Mouse (Mus musculus) kidney, adult 2 months (tissue): ENCODE data around the gene Ccna2. TPM values are rescaled to one million over a fixed set of nuclear protein-coding genes. Genes with fewer than 3 reads are reported as not detected.

Experiments
- DNase-seq: peaks from one replicate; pipeline ENCODE4 v3.0.0; 2021
- H3K27ac ChIP-seq: fragments of 200-500 bp; 2 replicates; pipeline ENCODE4 v1.5.1; 2012; ENCODE audit warnings: low read depth, low read length, control low read depth, inconsistent platforms; ENCODE audit not compliant: insufficient read depth
- H3K27me3 ChIP-seq: fragments of 200-500 bp; replicated peaks from 2 replicates; pipeline ENCODE4 v1.6.1; 2012; ENCODE audit warnings: mild to moderate bottlenecking, moderate library complexity, low read length, inconsistent platforms; ENCODE audit not compliant: control insufficient read depth, insufficient read depth
- H3K36me3 ChIP-seq: fragments of 200-500 bp; 2 replicates; pipeline ENCODE4 v1.6.1; 2012; ENCODE audit warnings: mild to moderate bottlenecking, moderate library complexity, low read length, inconsistent platforms; ENCODE audit not compliant: control insufficient read depth, insufficient read depth
- H3K4me1 ChIP-seq: fragments of 200-500 bp; 2 replicates; pipeline ENCODE4 v1.6.1; 2011; ENCODE audit warnings: low read length; ENCODE audit not compliant: control insufficient read depth, insufficient read depth
- H3K4me3 ChIP-seq: fragments of 200-500 bp; 2 replicates; pipeline ENCODE4 v1.5.1; 2011; ENCODE audit warnings: mild to moderate bottlenecking, low read depth, low read length, control low read depth; ENCODE audit not compliant: insufficient read depth
- CTCF ChIP-seq: fragments of 200-500 bp; conservative IDR thresholded peaks from 2 replicates; pipeline ENCODE4 v1.5.1; 2011; ENCODE audit warnings: low read depth, mild to moderate bottlenecking, control low read depth, low read length, moderate library complexity, mixed read lengths; ENCODE audit not compliant: insufficient read depth, insufficient read length
- POLR2A ChIP-seq: fragments of 200-500 bp; IDR thresholded peaks from one replicate; pipeline ENCODE4 v1.6.1; 2011; ENCODE audit warnings: low read depth, low read length, control low read depth
- WGBS: fragments of 180-500 bp; shearing (Covaris S2); methylation state at CpG from one replicate; pipeline ENCODE4 v1.1.7; 2018; 5-methylcytosine and 5-hydroxymethylcytosine counted together
- polyA plus RNA-seq: library from polyadenylated mRNA; depleted of rRNA; stranded (reverse); fragments of >200 nt; gene quantifications from 2 replicates; pipeline ENCODE4 v1.2.3, GENCODE M21; 2012; rRNA removed

The Ccna2 gene
- polyA plus RNA-seq, 1 experiment: 1.7 TPM

DNA sequence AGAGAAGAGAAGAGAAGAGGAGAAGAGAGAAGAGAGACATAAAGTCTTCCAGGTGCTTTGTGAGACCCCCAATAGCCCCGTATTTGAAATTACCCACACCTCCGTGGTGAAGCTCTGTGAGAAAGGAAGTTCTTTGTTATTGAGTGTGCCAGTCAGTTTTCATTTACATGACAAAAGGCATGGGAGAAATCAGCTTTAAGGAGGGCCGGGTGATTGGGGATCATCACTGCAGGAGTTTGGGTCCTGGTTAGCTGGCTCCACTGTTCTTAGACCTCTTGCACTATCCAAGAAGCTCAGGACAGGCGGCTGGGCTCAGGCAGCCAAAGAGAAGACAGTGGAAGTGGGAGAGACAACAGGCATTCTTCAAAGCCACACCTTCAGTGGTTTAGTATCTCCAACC, 49.8 kb downstream of the Ccna2 start:
- no peak overlapping the region for H3K4me3 ChIP-seq
- DNase-seq: no peak
- no peaks in the 10 kb centered on the region for H3K4me1 ChIP-seq
- TF ChIP-seq POLR2A (no peak), CTCF (no peak)
- WGBS: 29% methylated on average over 4 of the region's 4 CpGs
- H3K27me3 ChIP-seq: no peaks in the 10 kb centered on the region; the same call in none of the 2 replicates
- no peaks in the 10 kb centered on the region for H3K36me3 ChIP-seq
- H3K27ac ChIP-seq: no peak overlapping the region

DNA sequence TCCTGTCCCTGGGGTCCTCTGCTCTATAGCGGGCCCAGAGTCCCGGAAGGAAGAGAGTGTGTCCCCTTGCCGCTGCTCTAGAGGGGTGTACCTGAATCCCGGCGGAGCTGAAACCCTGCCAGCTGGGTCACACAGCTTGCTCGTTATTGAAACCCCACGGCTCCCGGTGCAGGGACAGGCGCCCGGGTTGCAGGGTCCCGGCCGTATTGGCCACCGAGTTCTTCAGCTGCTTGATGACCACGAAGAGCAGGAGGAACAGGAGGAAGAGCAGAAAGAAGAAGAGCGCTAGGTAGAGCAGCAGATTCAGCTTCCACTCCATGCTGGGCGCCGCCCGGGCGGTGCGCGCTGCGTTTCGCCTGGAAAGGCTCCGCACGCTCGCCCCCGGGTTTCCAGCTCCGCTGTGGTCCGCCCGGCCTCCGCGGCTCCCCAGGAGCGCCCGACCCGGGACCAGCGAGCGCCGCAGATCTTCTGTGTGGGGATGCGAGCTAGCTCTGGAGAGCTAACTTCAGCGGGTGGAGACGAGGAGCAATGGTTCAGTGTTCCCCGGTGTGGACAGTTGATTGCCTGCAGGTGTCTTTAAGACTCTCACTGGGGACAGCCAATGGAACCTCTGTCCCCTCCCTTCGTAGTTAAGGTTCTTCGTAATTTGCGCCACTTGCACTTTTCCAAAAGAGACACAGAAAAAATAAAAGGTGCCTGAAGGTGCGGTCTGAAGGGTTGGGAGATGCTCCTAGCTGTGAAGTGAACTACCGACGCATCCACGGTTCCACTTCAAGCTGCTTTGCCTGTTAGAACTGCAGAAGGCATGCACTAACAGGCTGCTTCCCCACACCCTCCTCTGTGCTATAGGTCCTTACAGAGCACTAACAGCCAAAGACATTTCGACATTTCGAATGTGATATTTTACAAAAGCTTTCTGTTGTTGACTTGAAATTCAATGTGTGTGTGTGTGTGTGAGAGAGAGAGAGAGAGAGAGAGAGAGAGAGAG, 50.6 kb downstream of the Ccna2 start, which contains the start of gene Gm11549:
Gene Gm11549, minus strand, starts transcription at position 741 of the 988 bp plus-strand sequence.
- Histone ChIP-seq H3K36me3 (no peaks in the 10 kb centered on the region), H3K27me3 (no peaks in the 10 kb centered on the region; the same call in none of the 2 replicates), H3K4me1 (no peaks in the 10 kb centered on the region), H3K27ac (no peak within 1 kb of the TSS), H3K4me3 (peak within 1 kb of the TSS; percentile 29)
- TF ChIP-seq CTCF: no peak
- no peak for TF ChIP-seq POLR2A
- 1% methylated on average over 51 of the region's 51 CpGs for WGBS
- DNase-seq: no peak

DNA sequence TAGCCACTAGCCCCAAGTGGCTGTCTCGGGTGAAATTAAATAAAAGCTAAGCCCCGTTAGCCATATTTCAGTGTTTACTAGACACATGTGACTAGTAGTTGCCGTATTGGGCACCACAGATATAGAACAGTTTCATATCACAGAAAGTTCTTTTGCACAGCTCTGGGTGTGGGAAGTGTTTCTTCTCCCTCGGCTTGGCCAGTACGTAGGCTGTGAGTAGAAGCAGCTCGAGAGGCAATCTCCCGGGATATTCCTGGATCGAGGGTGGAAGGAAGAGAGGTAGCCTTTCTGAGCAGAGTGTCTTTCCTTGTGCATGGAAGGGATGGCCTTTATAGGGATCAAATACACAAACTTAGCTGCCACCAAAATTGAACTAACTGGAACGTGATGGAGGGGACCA, 55.8 kb downstream of the Ccna2 start:
- no peak for TF ChIP-seq CTCF
- TF ChIP-seq POLR2A: no peak
- H3K36me3 ChIP-seq: no peaks in the 10 kb centered on the region
- H3K27me3 ChIP-seq: no peaks in the 10 kb centered on the region; the same call in 1 of the 2 replicates
- no peak overlapping the region for H3K4me3 ChIP-seq
- no peak for DNase-seq
- 89% methylated on average over 9 of the region's 9 CpGs for WGBS
- no peaks in the 10 kb centered on the region for H3K4me1 ChIP-seq
- no peak overlapping the region for H3K27ac ChIP-seq

Other genes starting within 250 kb of the Ccna2 start
- gene Anxa5, start 96.3 kb downstream of the Ccna2 start, polyA plus RNA-seq: 300 and 316 TPM in 2 replicates
- 0.58 and 0.80 TPM in 2 replicates for gene 1810062G17Rik, start 96.2 kb downstream of the Ccna2 start, polyA plus RNA-seq
- not detected in 2 replicates for gene Gm11549, start 50.3 kb downstream of the Ccna2 start, polyA plus RNA-seq
- 9.0 and 9.8 TPM in 2 replicates for gene Exosc9, start 19.5 kb downstream of the Ccna2 start, polyA plus RNA-seq
- gene Bbs7, start 41.3 kb upstream of the Ccna2 start, polyA plus RNA-seq: 4.1 and 4.6 TPM in 2 replicates
- gene Trpc3, start 118.0 kb upstream of the Ccna2 start, polyA plus RNA-seq: 1.8 TPM in 2 replicates